7 mouse cellular contexts compared by ENCODE assay signal in the genomic region with DNA sequence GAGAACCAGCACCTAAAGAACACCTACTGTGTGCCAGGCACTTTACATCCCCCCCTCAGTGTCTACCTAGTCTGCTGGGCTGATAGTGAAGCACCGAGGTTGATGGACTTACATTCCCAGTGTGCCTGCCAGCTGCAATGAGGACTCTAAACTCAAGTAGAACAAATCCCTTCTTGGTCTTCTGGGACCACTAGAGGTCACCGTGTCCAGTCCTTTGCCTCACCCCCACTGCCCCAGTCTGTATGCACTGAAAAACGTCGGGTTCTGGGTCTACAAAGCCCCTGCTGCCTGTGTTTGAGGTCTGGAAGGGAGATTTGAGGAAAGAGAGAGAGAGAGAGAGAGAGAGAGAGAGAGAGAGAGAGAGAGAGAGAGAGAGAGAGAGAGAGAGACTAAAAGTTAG. TPM values are rescaled to one million over a fixed set of nuclear protein-coding genes. Genes with fewer than 3 reads are reported as not detected.
DNase-seq lines count a peak whose midpoint lies in the region; ATAC-seq and TF ChIP-seq lines count a peak whose summit lies in the region.

No protein-coding gene starts in this region.

- DNase-seq in 416B (ENCODE audit: low read depth), result peak; percentile 27
- DNase-seq in forebrain, postnatal 0 days, result peak; percentile 41
- DNase-seq in midbrain, embryonic 11.5 days (ENCODE audit: low spot score, missing footprints), result peak; percentile 91
- DNase-seq in Muller cell, postnatal 12 days (ENCODE audit: inconsistent ontology term), result no peak
- no peak for DNase-seq in cerebellum, adult 9-10 months

- H3K27ac ChIP-seq in forebrain, postnatal 0 days (ENCODE audit: low read depth, low read length), result peak overlapping the region; percentile 96
- peak overlapping the region; percentile 98 for H3K27ac ChIP-seq in midbrain, embryonic 11.5 days (ENCODE audit: low read depth, low read length)

- TF ChIP-seq CTCF in E14TG2a.4 (conservative IDR thresholded peaks at IDR 0.05; ENCODE audit: low read length), result no peak; the same call in 1 of the 2 replicates
- no peak for TF ChIP-seq CTCF in forebrain, postnatal 0 days (IDR thresholded peaks at IDR 0.05; ENCODE audit: low read depth)

- 1% methylated on average over 4 of the region's 4 CpGs for WGBS in forebrain, postnatal 0 days
- whole genome bisulfite sequencing in midbrain, embryonic 11.5 days, result 4% methylated on average over 4 of the region's 4 CpGs

- no peak for ATAC-seq in forebrain, postnatal 0 days
- no peak for ATAC-seq in midbrain, embryonic 11.5 days (ENCODE audit: low FRiP score)
- ATAC-seq in frontal cortex, adult (ENCODE audit: low TSS enrichment), result no peak

- H3K9me3 ChIP-seq in E14TG2a.4 (ENCODE audit: low read length), result no peaks in the 10 kb centered on the region
- H3K9me3 ChIP-seq in forebrain, postnatal 0 days (ENCODE audit: low read length), result no peaks in the 10 kb centered on the region
- H3K9me3 ChIP-seq in midbrain, embryonic 11.5 days (ENCODE audit: control insufficient read depth, low read length), result no peaks in the 10 kb centered on the region

- H3K4me3 ChIP-seq in E14TG2a.4 (replicated peaks; ENCODE audit: low read length), result peak overlapping the region; percentile 74
- peak overlapping the region; percentile 53; the same call in 1 of the 2 replicates for H3K4me3 ChIP-seq in forebrain, postnatal 0 days (ENCODE audit: low read depth, low read length)
- H3K4me3 ChIP-seq in midbrain, embryonic 11.5 days (ENCODE audit: low read depth, low read length), result peak overlapping the region; percentile 35

- peak overlapping the region; percentile 68 for H3K9ac ChIP-seq in forebrain, postnatal 0 days
- H3K9ac ChIP-seq in midbrain, embryonic 11.5 days (ENCODE audit: low read length), result peak overlapping the region; percentile 74

- peak overlapping the region; percentile 97 for H3K4me2 ChIP-seq in forebrain, postnatal 0 days (ENCODE audit: low read depth)
- peak overlapping the region; percentile 93 for H3K4me2 ChIP-seq in midbrain, embryonic 11.5 days

- peaks cover 79% of the 10 kb centered on the region for H3K4me1 ChIP-seq in E14TG2a.4 (replicated peaks; ENCODE audit: low read depth, low read length)
- peaks cover 28% of the 10 kb centered on the region; the same call in 1 of the 2 replicates for H3K4me1 ChIP-seq in forebrain, postnatal 0 days (ENCODE audit: insufficient read depth)
- peaks cover 62% of the 10 kb centered on the region for H3K4me1 ChIP-seq in midbrain, embryonic 11.5 days (ENCODE audit: control insufficient read depth, insufficient read depth, low read length)

- peaks cover 4% of the 10 kb centered on the region; the same call in 1 of the 2 replicates for H3K36me3 ChIP-seq in E14TG2a.4 (ENCODE audit: insufficient read depth, low read length)
- H3K36me3 ChIP-seq in forebrain, postnatal 0 days (ENCODE audit: insufficient read depth), result peaks cover 18% of the 10 kb centered on the region
- H3K36me3 ChIP-seq in midbrain, embryonic 11.5 days (ENCODE audit: control insufficient read depth, insufficient read depth, low read length), result peaks cover 10% of the 10 kb centered on the region

- H3K27me3 ChIP-seq in E14TG2a.4 (ENCODE audit: insufficient read depth, low read length), result peaks cover 48% of the 10 kb centered on the region
- no peaks in the 10 kb centered on the region for H3K27me3 ChIP-seq in forebrain, postnatal 0 days (ENCODE audit: insufficient read depth, low read length)
- no peaks in the 10 kb centered on the region; the same call in 1 of the 2 replicates for H3K27me3 ChIP-seq in midbrain, embryonic 11.5 days (ENCODE audit: control insufficient read depth, insufficient read depth, low read length)

RNA-seq across cellular contexts. Expression of a gene that starts 1.1 kb away (rescaled TPM):
- 0.54 and 1.7 TPM in 2 replicates for total RNA-seq in forebrain, postnatal 0 days (2014; rRNA removed)
- 0.51 and 0.63 TPM in 2 replicates for polyA plus RNA-seq in forebrain, postnatal 0 days (2015; fragmentation: Nextera tagmentation; extraction: Ambion mirVana)
- 1.0 and 1.6 TPM in 2 replicates for polyA plus RNA-seq in midbrain, embryonic 11.5 days (2014; fragmentation: Nextera tagmentation; extraction: Ambion mirVana)

RNA-seq across cellular contexts. Expression of a gene that starts 2.7 kb away (rescaled TPM):
- total RNA-seq in forebrain, postnatal 0 days (2014; rRNA removed), result 45.5 and 69.9 TPM in 2 replicates
- 20.5 and 54.3 TPM in 2 replicates for polyA plus RNA-seq in forebrain, postnatal 0 days (2015; fragmentation: Nextera tagmentation; extraction: Ambion mirVana)
- polyA plus RNA-seq in midbrain, embryonic 11.5 days (2014; fragmentation: Nextera tagmentation; extraction: Ambion mirVana), result 8.0 and 10.4 TPM in 2 replicates

RNA-seq across cellular contexts. Expression of a gene that starts 9.5 kb away (rescaled TPM):
- 5.4 and 9.2 TPM in 2 replicates for total RNA-seq in forebrain, postnatal 0 days (2014; rRNA removed)
- 5.8 and 6.0 TPM in 2 replicates for polyA plus RNA-seq in forebrain, postnatal 0 days (2015; fragmentation: Nextera tagmentation; extraction: Ambion mirVana)
- 3.5 and 3.8 TPM in 2 replicates for polyA plus RNA-seq in midbrain, embryonic 11.5 days (2014; fragmentation: Nextera tagmentation; extraction: Ambion mirVana)

RNA-seq across cellular contexts. Expression of a gene that starts 18.2 kb away (rescaled TPM):
- total RNA-seq in forebrain, postnatal 0 days (2014; rRNA removed), result 0.48 and 0.85 TPM in 2 replicates
- 0.29 and 0.47 TPM in 2 replicates for polyA plus RNA-seq in forebrain, postnatal 0 days (2015; fragmentation: Nextera tagmentation; extraction: Ambion mirVana)
- 0.12 TPM in 1 of 2 replicates, not detected in the other for polyA plus RNA-seq in midbrain, embryonic 11.5 days (2014; fragmentation: Nextera tagmentation; extraction: Ambion mirVana)

RNA-seq across cellular contexts. Expression of a gene that starts 39.7 kb away (rescaled TPM):
- not detected in 2 replicates for total RNA-seq in forebrain, postnatal 0 days (2014; rRNA removed)
- polyA plus RNA-seq in forebrain, postnatal 0 days (2015; fragmentation: Nextera tagmentation; extraction: Ambion mirVana), result not detected in 2 replicates
- polyA plus RNA-seq in midbrain, embryonic 11.5 days (2014; fragmentation: Nextera tagmentation; extraction: Ambion mirVana), result not detected in 2 replicates

Comparison
In these comparisons a context has a peak if more than half of its experiments do, and no peak if none do; other contexts are left out.
1. DNase-seq: peak in 416B (single experiment), forebrain, postnatal 0 days (single experiment) and midbrain, embryonic 11.5 days (single experiment); none in Muller cell, postnatal 12 days (single experiment) and cerebellum, adult 9-10 months (single experiment).
2. Peak in every context shown above with its lines, with median percentiles within 50 percentile points of each other: H3K4me3 ChIP-seq.